Mouse (Mus musculus): ENCODE measurements at regions not wholly inside any gene's neighbourhood (a gene's known extent, or its start where the extent isn't known, plus 50 kb on each side); places are given as distances from the start of the nearest gene placed in this dataset.

GRCm38 (mm10) chr8:92070704-92071103 lies 268.8 kb upstream of the Irx3 start:
- no peak for DNase-seq (ENCODE audit: low spot score in 2 of 2)

- DNase-seq (ENCODE audit: low spot score in 2 of 2) = no peak
These were observed 264.6 kb upstream of the Irx3 start for GRCm38 (mm10) chr8:92066435-92066834.

- no peak for DNase-seq (ENCODE audit: low spot score in 2 of 2)
These were observed 263.8 kb upstream of the Irx3 start for GRCm38 (mm10) chr8:92065554-92066239.

GRCm38 (mm10) chr8:92064971-92065370 lies 263.1 kb upstream of the Irx3 start:
- no peak for DNase-seq (ENCODE audit: low spot score in 2 of 2)

GRCm38 (mm10) chr8:92064175-92064821 lies 262.4 kb upstream of the Irx3 start:
- DNase-seq (ENCODE audit: low spot score in 2 of 2) = no peak

GRCm38 (mm10) chr8:92063333-92063732 lies 261.5 kb upstream of the Irx3 start:
- DNase-seq (ENCODE audit: low spot score in 2 of 2) = no peak

- DNase-seq (ENCODE audit: low spot score in 2 of 2) = no peak
These were observed 257.6 kb upstream of the Irx3 start for GRCm38 (mm10) chr8:92059471-92059870.

- DNase-seq (ENCODE audit: low spot score in 2 of 2) = no peak
These were observed 257.1 kb upstream of the Irx3 start for GRCm38 (mm10) chr8:92058953-92059352.

- DNase-seq (ENCODE audit: low spot score in 2 of 2) = no peak
These were observed 256.0 kb upstream of the Irx3 start for GRCm38 (mm10) chr8:92057857-92058256.

- DNase-seq (ENCODE audit: low spot score in 2 of 2) = no peak
These were observed 253.7 kb upstream of the Irx3 start for GRCm38 (mm10) chr8:92055590-92055989.

GRCm38 (mm10) chr8:92044695-92045094 lies 242.8 kb upstream of the Irx3 start:
- no peak for DNase-seq (ENCODE audit: low spot score in 2 of 2)

- no peak for DNase-seq (ENCODE audit: low spot score in 2 of 2)
These were observed 241.1 kb upstream of the Irx3 start for GRCm38 (mm10) chr8:92042951-92043350.

GRCm38 (mm10) chr8:92029954-92030353 lies 228.1 kb upstream of the Irx3 start:
- no peak for DNase-seq (ENCODE audit: low spot score in 2 of 2)

- DNase-seq (ENCODE audit: low spot score in 2 of 2) = no peak
These were observed 227.6 kb upstream of the Irx3 start for GRCm38 (mm10) chr8:92029516-92029915.

GRCm38 (mm10) chr8:92028308-92028707 lies 226.4 kb upstream of the Irx3 start:
- DNase-seq (ENCODE audit: low spot score in 2 of 2) = no peak

- no peak for DNase-seq (ENCODE audit: low spot score in 2 of 2)
These were observed 222.3 kb upstream of the Irx3 start for GRCm38 (mm10) chr8:92024133-92024532.

- no peak for DNase-seq (ENCODE audit: low spot score in 2 of 2)
These were observed 219.7 kb upstream of the Irx3 start for GRCm38 (mm10) chr8:92021521-92021920.

- DNase-seq (ENCODE audit: low spot score in 2 of 2) = no peak
These were observed 212.8 kb upstream of the Irx3 start for GRCm38 (mm10) chr8:92014704-92015103.

GRCm38 (mm10) chr8:92013183-92013582 lies 211.3 kb upstream of the Irx3 start:
- DNase-seq (ENCODE audit: low spot score in 2 of 2) = no peak

- no peak for DNase-seq (ENCODE audit: low spot score in 2 of 2)
These were observed 208.5 kb upstream of the Irx3 start for GRCm38 (mm10) chr8:92010412-92010811.

GRCm38 (mm10) chr8:92008616-92009610 lies 207.0 kb upstream of the Irx3 start:
- no peak for DNase-seq (ENCODE audit: low spot score in 2 of 2)

GRCm38 (mm10) chr8:92005091-92005490 lies 203.2 kb upstream of the Irx3 start:
- no peak for DNase-seq (ENCODE audit: low spot score in 2 of 2)
